Mouse (Mus musculus): ENCODE results near the gene Gm49393. TPM values are rescaled to one million over a fixed set of nuclear protein-coding genes. Genes with fewer than 3 reads are reported as not detected.
"Not testable (repeated sequence)": the region's sequence is repeated elsewhere in the genome, so short reads cannot be mapped to it uniquely, and the experiment has no call there.

Gm49393 gene
- polyA plus RNA-seq, 1 experiment from 2014 or later: not detected

DNA sequence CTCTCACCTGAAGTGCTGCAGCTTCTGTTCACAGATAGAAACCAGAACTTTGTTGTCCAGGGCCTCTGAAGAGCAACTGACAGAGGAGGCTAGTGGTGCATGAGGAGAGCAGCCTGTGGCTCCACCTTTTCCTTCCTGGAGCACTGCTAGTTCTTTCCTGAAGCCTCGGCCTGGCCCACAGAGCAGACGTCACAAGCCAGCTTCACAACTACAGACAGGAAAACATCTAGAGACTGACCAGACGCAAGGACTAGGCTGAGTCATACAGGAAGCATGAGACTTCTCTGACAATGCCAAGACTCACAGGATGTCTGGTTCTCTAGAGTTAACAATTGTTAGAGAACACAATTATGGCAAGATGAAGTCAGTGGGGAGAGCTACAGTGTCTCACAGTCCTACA, 38.1 kb downstream of the Gm49393 start, which contains the start of gene Ctla2b:
Gene Ctla2b (minus strand): TSS at position 120 of the 400 bp plus-strand sequence.
- H3K4me2 ChIP-seq (replicated peaks; ENCODE audit: low read depth): no peak within 1 kb of the TSS
- no peaks in the 10 kb centered on the region for H3K4me1 ChIP-seq (replicated peaks; ENCODE audit: control insufficient read depth, insufficient read depth, low read length)
- H3K27me3 ChIP-seq (replicated peaks; ENCODE audit: control insufficient read depth, insufficient read depth, low read length): no peaks in the 10 kb centered on the region
- no peak within 1 kb of the TSS for H3K27ac ChIP-seq (ENCODE audit: low read depth, low read length)
- 62% methylated on average over 3 of the region's 3 CpGs for WGBS
- no peaks in the 10 kb centered on the region for H3K9me3 ChIP-seq (ENCODE audit: control insufficient read depth)
- no peaks in the 10 kb centered on the region for H3K36me3 ChIP-seq (ENCODE audit: control insufficient read depth, insufficient read depth)
- H3K4me3 ChIP-seq (ENCODE audit: low read depth, low read length): no peak within 1 kb of the TSS
- H3K9ac ChIP-seq (ENCODE audit: low read depth, low read length): no peak within 1 kb of the TSS
- ATAC-seq: no peak
- TF ChIP-seq CTCF (IDR thresholded peaks at IDR 0.05; ENCODE audit: low read depth): no peak

GRCm38 (mm10) chr13:60896794-60897193, 38.6 kb downstream of the Gm49393 start, which contains the start of gene Gm49392:
Gene Gm49392 (minus strand): TSS chr13:60896894.
- not testable (repeated sequence) for H3K4me2 ChIP-seq (replicated peaks; ENCODE audit: low read depth); H3K27me3 ChIP-seq (replicated peaks; ENCODE audit: control insufficient read depth, insufficient read depth, low read length); H3K9me3 ChIP-seq (ENCODE audit: control insufficient read depth); H3K36me3 ChIP-seq (ENCODE audit: control insufficient read depth, insufficient read depth); H3K27ac ChIP-seq (ENCODE audit: low read depth, low read length); ATAC-seq; H3K4me3 ChIP-seq (ENCODE audit: low read depth, low read length); H3K9ac ChIP-seq (ENCODE audit: low read depth, low read length); H3K4me1 ChIP-seq (replicated peaks; ENCODE audit: control insufficient read depth, insufficient read depth, low read length)
- 87% methylated on average over 8 of the region's 8 CpGs for WGBS

DNA sequence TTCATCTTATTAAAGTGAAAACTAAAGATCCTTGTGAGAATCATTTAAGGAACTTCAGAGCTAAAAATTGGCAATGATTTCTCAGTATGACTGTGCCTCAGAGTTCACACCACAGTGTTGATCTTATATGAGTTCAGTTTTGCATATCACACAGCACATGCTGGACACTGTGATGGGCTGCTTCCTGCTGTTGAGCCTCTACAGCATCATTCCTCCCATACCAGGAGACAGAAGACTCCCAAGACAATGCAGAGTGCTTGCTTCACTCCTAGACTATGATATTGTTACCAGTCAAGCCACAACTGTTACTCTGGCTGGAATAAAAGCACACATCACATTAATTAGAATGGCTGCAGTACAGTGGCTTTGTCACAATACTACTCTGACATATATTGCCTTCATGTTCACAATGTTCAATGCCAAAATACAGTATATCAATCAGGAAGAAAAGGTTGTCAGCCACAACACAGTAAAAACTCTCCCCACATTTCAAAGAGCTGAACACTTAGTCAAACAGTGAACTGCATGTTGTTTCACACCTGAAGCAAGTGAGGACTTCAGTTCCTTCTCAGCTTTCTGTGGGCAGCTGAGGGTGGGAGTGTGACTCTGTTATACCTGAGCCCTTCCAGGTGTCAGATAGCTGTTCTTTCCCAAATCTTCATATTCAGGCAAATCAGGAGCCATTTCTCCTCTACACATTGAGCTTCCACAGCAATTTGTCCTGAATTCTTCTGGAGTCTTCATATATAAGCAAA, 39.8 kb downstream of the Gm49393 start:
- H3K9me3 ChIP-seq (ENCODE audit: control insufficient read depth): no peaks in the 10 kb centered on the region
- no peak overlapping the region for H3K9ac ChIP-seq (ENCODE audit: low read depth, low read length)
- H3K4me2 ChIP-seq (replicated peaks; ENCODE audit: low read depth): no peak overlapping the region
- TF ChIP-seq CTCF (IDR thresholded peaks at IDR 0.05; ENCODE audit: low read depth): no peak
- no peak overlapping the region for H3K27ac ChIP-seq (ENCODE audit: low read depth, low read length)
- H3K4me1 ChIP-seq (replicated peaks; ENCODE audit: control insufficient read depth, insufficient read depth, low read length): no peaks in the 10 kb centered on the region
- no peak overlapping the region for H3K4me3 ChIP-seq (ENCODE audit: low read depth, low read length)
- no peaks in the 10 kb centered on the region for H3K27me3 ChIP-seq (replicated peaks; ENCODE audit: control insufficient read depth, insufficient read depth, low read length)
- no peaks in the 10 kb centered on the region for H3K36me3 ChIP-seq (ENCODE audit: control insufficient read depth, insufficient read depth)
- no peak for ATAC-seq

- 92% methylated on average over 1 of the region's 1 CpGs for WGBS
- Histone ChIP-seq H3K27ac (ENCODE audit: low read depth, low read length) (no peak overlapping the region), H3K4me2 (replicated peaks; ENCODE audit: low read depth) (no peak overlapping the region), H3K4me1 (replicated peaks; ENCODE audit: control insufficient read depth, insufficient read depth, low read length) (no peaks in the 10 kb centered on the region), H3K9me3 (ENCODE audit: control insufficient read depth) (no peaks in the 10 kb centered on the region), H3K36me3 (ENCODE audit: control insufficient read depth, insufficient read depth) (no peaks in the 10 kb centered on the region), H3K4me3 (ENCODE audit: low read depth, low read length) (no peak overlapping the region), H3K27me3 (replicated peaks; ENCODE audit: control insufficient read depth, insufficient read depth, low read length) (no peaks in the 10 kb centered on the region), H3K9ac (ENCODE audit: low read depth, low read length) (no peak overlapping the region)
- TF ChIP-seq CTCF (IDR thresholded peaks at IDR 0.05; ENCODE audit: low read depth): no peak
- no peak for ATAC-seq
Measured at GRCm38 (mm10) chr13:60892301-60892700, 43.1 kb downstream of the Gm49393 start.

DNA sequence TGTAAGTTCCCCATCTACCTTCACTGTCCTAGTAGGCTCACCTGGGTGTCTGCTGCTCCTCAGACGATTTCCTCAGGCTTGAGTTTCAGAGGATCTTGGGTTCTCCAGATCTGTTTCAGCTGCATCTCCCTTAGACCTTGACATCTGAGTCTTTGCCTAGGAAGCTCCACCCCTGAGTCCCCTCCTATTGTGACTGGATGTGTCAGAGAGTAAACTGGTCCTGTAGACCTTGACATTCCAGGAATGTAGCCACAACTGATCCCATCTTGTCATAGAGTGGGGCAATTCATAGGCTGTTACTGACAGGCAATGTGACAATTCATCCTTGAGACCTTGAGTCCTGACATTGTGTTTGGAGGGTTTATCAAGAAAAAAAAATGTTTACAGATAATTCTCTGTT, 71.1 kb downstream of the Gm49393 start, which contains the start of gene 4930486L24Rik:
Gene 4930486L24Rik (minus strand): TSS at position 195 of the 400 bp plus-strand sequence.
- 58% methylated on average over 1 of the region's 1 CpGs for WGBS
- Histone ChIP-seq H3K36me3 (ENCODE audit: control insufficient read depth, insufficient read depth) (no peaks in the 10 kb centered on the region), H3K4me2 (replicated peaks; ENCODE audit: low read depth) (no peak within 1 kb of the TSS), H3K27ac (ENCODE audit: low read depth, low read length) (no peak within 1 kb of the TSS), H3K9me3 (ENCODE audit: control insufficient read depth) (no peaks in the 10 kb centered on the region), H3K27me3 (replicated peaks; ENCODE audit: control insufficient read depth, insufficient read depth, low read length) (no peaks in the 10 kb centered on the region), H3K9ac (ENCODE audit: low read depth, low read length) (no peak within 1 kb of the TSS), H3K4me1 (replicated peaks; ENCODE audit: control insufficient read depth, insufficient read depth, low read length) (no peaks in the 10 kb centered on the region), H3K4me3 (ENCODE audit: low read depth, low read length) (no peak within 1 kb of the TSS)
- ATAC-seq: no peak
- no peak for TF ChIP-seq CTCF (IDR thresholded peaks at IDR 0.05; ENCODE audit: low read depth)

DNA sequence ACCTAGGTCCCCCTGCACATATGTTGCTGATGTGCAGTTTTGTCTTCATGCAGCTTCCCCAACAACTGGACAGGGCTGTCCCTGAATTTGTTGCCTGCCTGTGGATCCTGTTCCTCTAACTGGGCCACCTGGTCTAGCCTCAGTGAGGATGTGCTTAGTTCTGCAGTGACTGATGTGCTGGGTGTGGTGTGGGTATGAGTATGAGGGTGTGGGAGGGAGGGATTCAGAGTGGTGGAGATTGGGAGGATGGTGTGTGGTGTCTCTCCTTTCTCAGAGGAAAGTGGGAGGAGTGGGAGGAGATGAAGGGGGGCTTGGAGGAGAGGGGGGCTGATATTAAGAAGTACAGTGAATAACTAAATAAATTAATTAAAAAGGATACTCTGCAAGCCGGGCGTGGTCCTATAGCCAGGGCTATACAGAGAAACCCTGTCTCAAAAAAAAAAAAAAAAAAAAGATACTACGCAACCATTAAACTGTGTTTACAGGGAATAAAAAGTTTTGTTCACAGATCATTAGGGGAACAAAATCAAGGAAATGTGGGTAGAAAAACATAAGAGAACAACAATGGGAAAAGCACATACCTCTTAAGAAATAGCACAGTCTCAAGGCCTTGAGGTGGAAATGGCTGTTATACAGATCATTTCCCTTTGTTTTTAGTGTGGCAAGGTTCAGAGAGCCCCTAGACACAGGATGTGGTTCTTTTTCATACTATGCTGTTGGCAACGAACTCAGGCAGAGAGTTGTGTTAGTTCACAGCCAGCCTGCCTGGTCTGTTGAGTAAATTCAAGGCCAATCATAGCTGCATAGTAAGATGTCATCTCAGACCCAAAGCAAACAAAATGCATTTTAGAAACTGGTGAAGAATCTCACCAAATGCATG, 86.9 kb downstream of the Gm49393 start:
- no peak overlapping the region for H3K27ac ChIP-seq (ENCODE audit: low read depth, low read length)
- no peak overlapping the region for H3K9ac ChIP-seq (ENCODE audit: low read depth, low read length)
- H3K4me2 ChIP-seq (replicated peaks; ENCODE audit: low read depth): no peak overlapping the region
- no peaks in the 10 kb centered on the region for H3K9me3 ChIP-seq (ENCODE audit: control insufficient read depth)
- no peak overlapping the region for H3K4me3 ChIP-seq (ENCODE audit: low read depth, low read length)
- no peaks in the 10 kb centered on the region for H3K4me1 ChIP-seq (replicated peaks; ENCODE audit: control insufficient read depth, insufficient read depth, low read length)
- no peak for TF ChIP-seq CTCF (IDR thresholded peaks at IDR 0.05; ENCODE audit: low read depth)
- no peak for ATAC-seq
- H3K27me3 ChIP-seq (replicated peaks; ENCODE audit: control insufficient read depth, insufficient read depth, low read length): no peaks in the 10 kb centered on the region
- H3K36me3 ChIP-seq (ENCODE audit: control insufficient read depth, insufficient read depth): no peaks in the 10 kb centered on the region
- 90% methylated on average over 4 of the region's 4 CpGs for WGBS

All from intestine, postnatal 0 days (tissue).